Mouse (Mus musculus) erythroblast, adult 5-6 weeks (primary cell): ENCODE measurements around the gene Fxn. TPM values are rescaled to one million over a fixed set of nuclear protein-coding genes. Genes with fewer than 3 reads are reported as not detected.

Source experiments
- ATAC-seq: replicated peaks from 2 replicates; pipeline ENCODE4 v1.8.0; 2016; ENCODE audit warnings: moderate number of reproducible peaks, mild to moderate bottlenecking, moderate TSS enrichment, inconsistent platforms; ENCODE audit not compliant: poor library complexity, low FRiP score, severe bottlenecking
- total RNA-seq, 2 experiments: library from RNA; stranded (forward) in 1 of 2; stranded (reverse) in 1 of 2; fragments of 150-400 nt in 1 of 2; fragments of 200-764, 138-1000 nt in 1 of 2; gene quantifications; 2 replicates each; pipeline versions ENCODE4 v1.2.3 to v1.2.4; 2015 to 2017; ENCODE audit warnings: low replicate concordance in 2 of 2

Gene Fxn
- total RNA-seq (2015; ENCODE audit: low replicate concordance) (10.7 and 19.2 TPM in 2 replicates), total RNA-seq (2017; ENCODE audit: low replicate concordance) (3.0 and 5.7 TPM in 2 replicates)

- peak; percentile 91 for ATAC-seq
These were observed at the start of gene Fxn for GRCm38 (mm10) chr19:24280601-24281228. Fxn (minus strand) TSS chr19:24280605.

GRCm38 (mm10) chr19:24327921-24328320 is 47.5 kb upstream of the Fxn start:
- ATAC-seq, result no peak

- ATAC-seq, result no peak
These were observed 46.6 kb upstream of the Fxn start for GRCm38 (mm10) chr19:24326969-24327368.

- no peak for ATAC-seq
These were observed 45.3 kb upstream of the Fxn start for GRCm38 (mm10) chr19:24325692-24326091.

- ATAC-seq, result no peak
These were observed 43.6 kb upstream of the Fxn start for GRCm38 (mm10) chr19:24323841-24324613.

GRCm38 (mm10) chr19:24321900-24322311 is 41.5 kb upstream of the Fxn start:
- ATAC-seq, result no peak

GRCm38 (mm10) chr19:24321211-24321899 is 41.0 kb upstream of the Fxn start:
- ATAC-seq, result no peak

GRCm38 (mm10) chr19:24318172-24318571 is 37.8 kb upstream of the Fxn start:
- ATAC-seq, result no peak

GRCm38 (mm10) chr19:24317731-24318130 is 37.3 kb upstream of the Fxn start:
- no peak for ATAC-seq

GRCm38 (mm10) chr19:24317038-24317591 is 36.7 kb upstream of the Fxn start:
- no peak for ATAC-seq

GRCm38 (mm10) chr19:24316060-24316725 is 35.8 kb upstream of the Fxn start:
- no peak for ATAC-seq

- ATAC-seq, result no peak
These were observed 34.8 kb upstream of the Fxn start for GRCm38 (mm10) chr19:24315234-24315633.

- no peak for ATAC-seq
These were observed 34.3 kb upstream of the Fxn start for GRCm38 (mm10) chr19:24314676-24315075.

- ATAC-seq, result no peak
These were observed 32.3 kb upstream of the Fxn start for GRCm38 (mm10) chr19:24312556-24313342.

GRCm38 (mm10) chr19:24312046-24312445 is 31.6 kb upstream of the Fxn start:
- ATAC-seq, result no peak

GRCm38 (mm10) chr19:24308305-24308705 is 27.9 kb upstream of the Fxn start:
- no peak for ATAC-seq

- ATAC-seq, result no peak
These were observed 27.1 kb upstream of the Fxn start for GRCm38 (mm10) chr19:24307271-24308221.

GRCm38 (mm10) chr19:24306351-24306750 is 25.9 kb upstream of the Fxn start:
- ATAC-seq, result no peak
